Mouse (Mus musculus) frontal cortex, postnatal 36 days (tissue): ENCODE measurements around the gene Fam167b.

Experiments used
- DNase-seq, 2 experiments: peaks; one replicate each; pipeline ENCODE4 v3.0.0; 2022; ENCODE audit warnings: low spot score in 2 of 2

Fam167b gene

DNA sequence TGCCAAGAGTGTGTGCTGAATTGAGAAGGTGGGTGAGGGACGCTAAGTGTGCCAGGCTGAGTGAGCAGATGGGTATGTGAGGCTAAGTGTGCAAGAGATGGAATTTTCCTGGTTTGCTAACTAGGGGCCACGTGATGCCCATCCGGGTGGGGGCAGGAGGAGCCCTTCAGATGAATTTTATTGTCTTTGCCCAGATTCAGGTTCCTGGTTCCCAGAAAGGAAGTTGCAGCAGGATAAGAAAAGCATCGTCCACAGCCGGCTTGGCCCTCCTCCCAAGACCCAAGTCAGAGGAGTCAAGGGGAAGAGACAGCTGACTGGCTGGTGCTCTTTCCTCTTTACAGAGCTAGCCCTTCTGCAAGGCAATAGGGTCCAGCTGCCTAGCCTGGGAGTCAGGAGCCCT is at the start of gene Fam167b:
Fam167b (minus strand) TSS at position 84 of the 400 bp plus-strand sequence.
- no peak for DNase-seq

DNA sequence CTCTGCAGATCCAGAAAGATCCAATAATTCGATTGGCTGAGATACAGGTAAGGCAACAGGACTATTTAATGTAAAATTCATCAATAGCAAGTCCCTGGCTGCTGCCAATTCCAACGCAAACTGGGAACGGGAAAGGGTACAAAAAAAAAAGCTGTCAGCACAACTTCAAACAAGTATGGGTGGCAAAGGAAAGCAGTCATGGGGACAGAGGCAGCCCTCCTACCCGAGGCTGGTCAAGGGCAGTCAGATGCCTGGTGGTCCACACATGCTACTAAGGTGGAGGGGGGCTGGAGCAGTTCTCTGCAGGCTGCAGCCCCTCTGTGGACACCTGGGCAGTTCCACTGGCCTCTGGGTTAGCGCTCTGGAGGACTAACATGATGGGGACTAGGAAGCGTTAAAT is 47.7 kb upstream of the Fam167b start:
- DNase-seq: no peak

DNA sequence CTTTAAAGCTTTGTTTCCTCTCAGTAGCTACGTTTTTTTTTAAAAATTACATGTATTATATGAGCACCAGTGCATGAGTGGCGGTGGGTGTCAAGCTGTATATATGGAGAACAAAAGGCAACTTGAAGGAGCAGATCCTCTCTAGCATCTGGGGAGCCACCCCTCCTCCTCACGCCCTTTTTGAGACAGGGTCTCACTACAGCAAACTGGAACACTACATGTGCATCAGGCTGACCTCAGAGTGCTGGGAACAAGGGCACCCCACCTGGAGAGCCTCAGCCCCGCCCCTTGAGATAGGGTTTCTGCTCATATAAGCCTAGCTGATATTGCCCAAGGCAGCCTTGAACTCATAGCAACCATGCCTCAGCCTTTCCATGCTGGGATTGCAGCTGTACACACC is 47.1 kb upstream of the Fam167b start:
- no peak for DNase-seq

DNA sequence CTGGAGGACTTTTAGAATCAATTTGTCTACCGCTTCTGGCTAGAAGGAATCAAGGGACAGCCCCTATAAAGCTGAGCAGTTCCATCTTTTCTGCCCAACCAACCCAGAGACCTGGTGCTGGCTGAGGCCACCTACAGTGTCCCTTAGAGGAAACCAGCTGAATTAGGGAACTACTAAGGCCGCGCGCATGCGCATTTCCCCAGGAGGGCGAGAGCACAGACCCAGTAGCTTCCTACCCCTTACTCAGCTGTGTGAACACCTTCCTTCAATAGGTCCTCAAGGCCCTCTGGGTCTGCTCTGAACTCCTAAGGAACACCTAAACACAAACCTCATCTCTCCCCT is 46.7 kb upstream of the Fam167b start:
- peak; percentile 68 to 72 for DNase-seq

GRCm38 (mm10) chr4:129624281-129625028 is 46.1 kb upstream of the Fam167b start:
- DNase-seq: peak; percentile 86 to 92

GRCm38 (mm10) chr4:129623681-129624091 is 45.3 kb upstream of the Fam167b start, which contains the start of gene Ccdc28b:
Gene Ccdc28b (minus strand): TSS chr4:129623947.
- DNase-seq: peak; percentile 65 to 69

- DNase-seq: no peak
These were observed 44.6 kb upstream of the Fam167b start for GRCm38 (mm10) chr4:129622803-129623535.

DNA sequence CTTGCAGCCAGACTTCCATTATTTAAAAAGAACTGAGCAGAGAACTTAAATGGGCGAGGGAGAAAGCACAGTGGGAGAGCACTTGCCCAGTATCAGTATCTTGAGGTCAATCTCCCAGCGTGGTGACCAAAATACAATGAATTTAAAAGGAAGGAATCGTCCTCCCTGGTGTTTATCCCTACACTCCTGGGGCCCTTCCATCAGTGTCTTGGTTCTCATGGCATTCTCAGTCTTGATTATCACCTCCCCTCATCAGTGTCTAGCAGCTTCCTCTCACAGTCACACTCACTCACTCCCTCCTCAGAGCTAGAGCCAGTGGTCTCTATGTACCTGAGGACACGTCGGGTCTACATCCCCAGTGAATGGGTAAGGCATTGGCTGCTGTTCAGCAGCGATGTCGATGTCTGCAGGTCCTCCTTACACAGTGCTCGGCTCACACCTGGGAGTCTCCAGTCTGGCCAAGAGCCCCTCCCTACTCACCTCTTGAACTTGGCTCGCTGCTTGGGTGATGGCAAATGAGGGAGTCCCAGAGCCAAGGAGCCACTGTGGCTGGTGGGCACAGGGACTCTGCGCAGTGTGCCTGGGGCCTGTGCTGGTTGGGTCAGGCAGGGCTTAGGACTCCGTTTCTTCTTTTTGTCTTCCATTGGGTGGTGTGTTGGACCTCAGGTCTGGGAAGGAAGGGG is 43.9 kb upstream of the Fam167b start:
- no peak for DNase-seq

GRCm38 (mm10) chr4:129621283-129621841 is 43.0 kb upstream of the Fam167b start:
- DNase-seq: no peak

DNA sequence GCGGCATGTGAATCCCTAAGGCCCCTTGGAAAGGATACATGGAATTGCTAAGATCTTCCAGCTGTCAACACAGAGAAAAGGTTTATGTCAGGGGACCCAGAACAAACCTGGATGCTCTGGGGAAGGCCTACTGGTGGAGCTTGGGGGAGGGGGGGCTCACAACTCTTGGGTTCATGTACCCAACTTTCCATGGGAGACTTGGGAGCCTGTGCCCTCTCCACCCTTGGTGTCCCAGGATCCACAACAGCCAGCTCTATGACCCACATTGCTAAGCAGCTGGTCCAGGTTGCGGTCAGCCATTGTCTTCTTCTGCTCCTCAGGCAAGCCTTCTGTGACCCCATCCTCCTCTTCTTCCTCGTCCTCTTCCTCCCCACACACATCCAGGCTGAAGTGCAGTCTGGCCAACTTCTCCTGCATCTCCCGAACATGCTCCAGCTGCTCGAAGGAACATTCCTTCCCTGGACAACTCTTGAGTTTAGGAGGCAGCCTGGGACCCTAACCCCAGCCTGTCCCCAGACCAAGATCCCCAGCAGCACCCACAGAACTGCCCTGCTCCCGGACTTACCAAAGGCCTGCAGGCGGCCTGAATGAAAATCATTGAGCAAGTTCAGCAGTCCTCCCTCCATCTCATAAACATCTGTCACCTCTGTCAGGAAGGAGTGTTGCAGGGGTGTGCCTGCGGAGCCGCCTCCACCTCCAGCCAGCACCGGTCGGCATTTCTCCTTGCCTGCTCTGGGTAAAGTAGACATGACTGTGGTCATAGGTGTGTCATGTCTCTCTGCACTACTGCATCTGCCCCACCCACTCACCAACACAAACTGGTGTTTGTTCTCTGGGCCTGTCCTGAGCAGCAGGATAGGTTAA is 42.3 kb upstream of the Fam167b start:
- no peak for DNase-seq

- DNase-seq: peak; percentile 96 to 97
These were observed 40.7 kb upstream of the Fam167b start, which contains the start of gene Iqcc for GRCm38 (mm10) chr4:129618786-129619691. Gene Iqcc (minus strand): TSS chr4:129619099.

DNA sequence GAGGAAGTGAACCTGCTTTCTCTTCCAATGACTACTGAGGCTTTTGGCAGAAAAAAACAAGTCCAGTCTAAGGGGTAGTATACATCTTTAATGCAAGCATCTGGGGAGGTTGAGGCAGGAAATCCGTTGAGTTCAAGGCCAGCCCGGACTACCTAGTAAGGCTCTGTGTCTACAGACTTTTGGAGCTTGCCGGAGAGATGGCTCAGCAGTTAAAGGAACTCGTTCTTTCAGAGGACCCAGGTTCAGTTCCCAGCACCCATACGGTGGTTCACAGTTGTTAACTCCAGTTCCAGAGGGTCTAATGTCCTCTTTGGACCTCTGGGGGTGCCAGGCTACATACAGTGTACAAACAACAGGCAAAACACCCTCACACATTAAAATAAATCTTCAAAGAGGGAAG is 39.7 kb upstream of the Fam167b start:
- no peak for DNase-seq

GRCm38 (mm10) chr4:129617121-129617641 is 38.8 kb upstream of the Fam167b start:
- DNase-seq: no peak

DNA sequence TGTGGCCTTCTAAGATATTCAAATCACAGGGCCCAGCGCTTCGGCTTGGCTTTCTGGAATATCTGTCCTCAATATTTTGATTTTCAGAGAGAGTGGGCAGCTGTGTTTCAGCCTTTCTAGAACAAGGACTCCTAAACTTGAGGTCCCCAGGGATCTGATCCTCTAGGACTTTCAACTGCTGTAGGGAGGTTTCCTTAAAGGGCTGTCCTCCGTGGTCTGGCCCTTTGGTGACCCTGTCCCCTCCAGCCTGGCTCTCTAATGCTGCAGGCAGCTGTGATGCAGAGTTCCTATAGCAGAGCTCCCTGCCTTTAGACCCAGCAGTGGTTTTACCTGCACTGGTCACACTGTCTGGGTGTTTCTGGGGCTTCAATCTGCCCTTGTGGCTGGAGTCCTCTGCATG is 38.3 kb upstream of the Fam167b start:
- DNase-seq: no peak

- DNase-seq: no peak
These were observed 37.5 kb upstream of the Fam167b start for GRCm38 (mm10) chr4:129615801-129616290.

- no peak for DNase-seq
These were observed 35.7 kb upstream of the Fam167b start, which contains the start of gene Dcdc2b for GRCm38 (mm10) chr4:129614093-129614492. Gene Dcdc2b (minus strand): TSS chr4:129614257.

DNA sequence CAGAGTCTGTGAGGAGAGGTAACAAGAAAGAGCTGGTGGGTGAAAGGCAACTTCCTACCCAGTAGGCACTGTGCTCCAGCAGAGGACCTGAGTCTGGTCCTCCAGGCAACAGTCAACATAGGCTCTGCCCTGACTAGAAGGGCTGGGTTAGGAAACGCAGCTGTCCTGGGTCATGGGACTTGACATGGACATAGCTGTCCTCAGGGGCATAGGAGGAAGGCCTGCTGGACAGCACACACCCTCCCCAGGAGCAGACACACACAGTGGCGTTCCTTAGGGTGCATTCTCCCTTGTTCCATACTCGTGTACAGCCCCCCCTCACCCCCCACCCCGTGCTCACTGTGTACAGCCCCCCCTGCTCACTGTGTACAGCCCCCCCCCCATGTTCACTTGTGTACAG is 32.1 kb upstream of the Fam167b start:
- DNase-seq: no peak

GRCm38 (mm10) chr4:129610026-129610425 is 31.7 kb upstream of the Fam167b start:
- no peak for DNase-seq

DNA sequence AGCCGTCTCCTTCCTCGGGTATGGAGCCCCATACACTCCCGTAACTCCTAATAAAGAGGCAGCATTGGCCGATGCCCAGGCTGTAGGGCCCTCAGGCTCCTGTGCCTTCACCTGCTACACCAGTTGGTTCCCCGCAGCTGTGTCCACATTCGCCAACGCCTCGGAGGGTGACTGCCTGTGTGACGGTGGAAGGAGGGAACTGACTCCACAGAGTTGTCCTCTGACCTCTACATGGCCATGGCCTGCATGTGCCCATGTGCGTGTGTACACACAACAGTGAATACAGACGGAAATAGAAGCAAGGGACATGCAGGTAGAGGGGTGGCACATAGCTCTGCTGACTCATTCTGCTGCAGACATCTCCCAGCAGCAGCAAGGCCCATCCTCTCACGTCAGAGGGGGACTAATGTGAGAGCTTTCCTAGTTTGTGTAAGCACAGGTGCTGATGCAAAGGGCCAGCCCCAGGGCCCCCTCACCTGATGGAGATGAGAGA is 30.8 kb upstream of the Fam167b start:
- DNase-seq: no peak
